Mouse (Mus musculus) ES-Bruce4 (cell line): ENCODE results near the gene Bag3. TPM values are rescaled to one million over a fixed set of nuclear protein-coding genes. Genes with fewer than 3 reads are reported as not detected.

Experiments used
- H3K27ac ChIP-seq: 2 replicates; pipeline ENCODE4 v1.5.1; 2012; ENCODE audit warnings: low read length, inconsistent platforms; ENCODE audit not compliant: insufficient read depth
- H3K27me3 ChIP-seq: 2 replicates; pipeline ENCODE4 v1.6.1; 2012; ENCODE audit warnings: mild to moderate bottlenecking, low read length, inconsistent platforms; ENCODE audit not compliant: control insufficient read depth, poor library complexity, insufficient read depth, severe bottlenecking
- H3K36me3 ChIP-seq: 2 replicates; pipeline ENCODE4 v1.6.1; 2012; ENCODE audit warnings: inconsistent platforms, mild to moderate bottlenecking, low read length, moderate library complexity; ENCODE audit not compliant: control insufficient read depth, poor library complexity, insufficient read depth, severe bottlenecking
- H3K4me1 ChIP-seq: one replicate; pipeline ENCODE4 v1.8.1; 2011; ENCODE audit warnings: low read length; ENCODE audit not compliant: control insufficient read depth, insufficient read depth
- H3K4me3 ChIP-seq: 2 replicates; pipeline ENCODE4 v1.5.1; 2011; ENCODE audit warnings: low read depth, mild to moderate bottlenecking, low read length
- H3K9ac ChIP-seq: 2 replicates; pipeline ENCODE4 v1.6.1; 2012; ENCODE audit warnings: low read depth, mild to moderate bottlenecking, inconsistent platforms; ENCODE audit not compliant: poor library complexity, severe bottlenecking
- H3K9me3 ChIP-seq: replicated peaks from 2 replicates; pipeline ENCODE4 v1.6.1; 2012; ENCODE audit warnings: mild to moderate bottlenecking, low read length, inconsistent platforms; ENCODE audit not compliant: control insufficient read depth, poor library complexity, insufficient read depth, severe bottlenecking
- CTCF ChIP-seq: IDR thresholded peaks from one replicate; pipeline ENCODE4 v1.8.1; 2011; ENCODE audit warnings: low read depth, low read length
- EP300 ChIP-seq: IDR thresholded peaks from 2 replicates; pipeline ENCODE4 v1.6.1; 2011; ENCODE audit warnings: low read depth, low read length; ENCODE audit not compliant: insufficient read depth
- POLR2A ChIP-seq: IDR thresholded peaks from one replicate; pipeline ENCODE4 v1.8.1; 2011; ENCODE audit warnings: low read length; ENCODE audit not compliant: insufficient read depth
- polyA plus RNA-seq: library from polyadenylated mRNA; stranded (reverse); fragments of >200 nt; gene quantifications from 2 replicates; pipeline ENCODE4 v1.2.4, GENCODE M21; 2011; ENCODE audit warnings: low read depth; ENCODE audit not compliant: missing spikeins, insufficient read depth, insufficient read length

The Bag3 gene
- polyA plus RNA-seq, 1 experiment, result 28.4 TPM

- no peaks in the 10 kb centered on the region for H3K4me1 ChIP-seq
- H3K9ac ChIP-seq, result no peak overlapping the region
- no peaks in the 10 kb centered on the region for H3K9me3 ChIP-seq
- no peak overlapping the region for H3K27ac ChIP-seq
- no peaks in the 10 kb centered on the region for H3K36me3 ChIP-seq
- TF ChIP-seq EP300 (no peak), POLR2A (no peak), CTCF (no peak)
- H3K4me3 ChIP-seq, result no peak overlapping the region
- no peaks in the 10 kb centered on the region for H3K27me3 ChIP-seq
Observed at GRCm38 (mm10) chr7:128511936-128512335, 11.5 kb upstream of the Bag3 start.

DNA sequence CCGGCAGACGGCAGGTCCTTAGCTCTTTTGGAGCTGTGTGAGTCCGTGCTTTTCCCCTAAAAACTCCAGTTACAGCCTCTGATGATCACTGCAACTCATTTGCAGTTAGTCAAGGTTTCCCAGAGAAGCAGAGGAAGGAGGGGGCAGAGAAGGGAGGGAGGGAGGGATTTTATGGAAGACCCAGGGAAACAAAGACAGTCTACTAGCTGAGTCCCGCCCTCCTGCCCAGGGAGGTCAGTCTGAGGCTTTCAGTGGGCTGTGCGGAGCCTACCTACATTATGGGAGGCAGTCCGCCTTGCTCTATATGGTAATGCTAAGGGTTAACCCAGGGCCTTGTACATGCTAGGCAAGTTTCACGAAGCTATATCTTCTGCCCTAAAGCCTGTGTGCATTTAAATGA, 9.9 kb upstream of the Bag3 start:
- H3K4me1 ChIP-seq, result no peaks in the 10 kb centered on the region
- no peaks in the 10 kb centered on the region for H3K9me3 ChIP-seq
- no peak overlapping the region for H3K4me3 ChIP-seq
- no peak overlapping the region for H3K9ac ChIP-seq
- H3K27ac ChIP-seq, result no peak overlapping the region
- no peaks in the 10 kb centered on the region for H3K36me3 ChIP-seq
- H3K27me3 ChIP-seq, result no peaks in the 10 kb centered on the region
- no peak for TF ChIP-seq POLR2A
- no peak for TF ChIP-seq CTCF
- TF ChIP-seq EP300, result no peak

DNA sequence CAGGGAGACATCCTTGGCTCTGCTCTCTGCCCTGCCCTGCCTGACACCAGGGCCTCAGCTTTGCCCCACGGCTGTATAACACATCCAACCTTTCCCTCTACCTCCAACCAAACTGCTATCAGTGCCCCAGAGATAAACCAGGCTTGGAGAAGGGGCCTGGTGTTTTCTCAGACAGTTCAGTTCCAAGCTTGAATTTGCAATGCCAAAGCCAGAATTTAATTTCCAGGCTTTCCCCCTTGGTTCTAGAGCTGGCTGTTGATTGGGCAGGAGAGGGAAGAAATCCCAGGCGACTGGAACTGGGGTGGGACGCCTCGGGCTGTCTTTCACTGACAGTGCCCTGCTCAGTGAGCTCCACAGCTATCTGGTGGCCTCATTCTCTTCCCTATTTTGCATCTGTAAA, 9.1 kb upstream of the Bag3 start:
- Histone ChIP-seq H3K27me3 (no peaks in the 10 kb centered on the region), H3K36me3 (no peaks in the 10 kb centered on the region), H3K27ac (no peak overlapping the region), H3K4me1 (no peaks in the 10 kb centered on the region), H3K9ac (no peak overlapping the region), H3K9me3 (no peaks in the 10 kb centered on the region), H3K4me3 (no peak overlapping the region)
- TF ChIP-seq POLR2A (no peak), CTCF (no peak), EP300 (no peak)

- Histone ChIP-seq H3K9ac (no peak overlapping the region), H3K9me3 (no peaks in the 10 kb centered on the region), H3K36me3 (no peaks in the 10 kb centered on the region), H3K27me3 (no peaks in the 10 kb centered on the region), H3K27ac (no peak overlapping the region), H3K4me1 (no peaks in the 10 kb centered on the region), H3K4me3 (no peak overlapping the region)
- TF ChIP-seq POLR2A (no peak), EP300 (no peak), CTCF (no peak)
Observed at GRCm38 (mm10) chr7:128516346-128516745, 7.1 kb upstream of the Bag3 start.

DNA sequence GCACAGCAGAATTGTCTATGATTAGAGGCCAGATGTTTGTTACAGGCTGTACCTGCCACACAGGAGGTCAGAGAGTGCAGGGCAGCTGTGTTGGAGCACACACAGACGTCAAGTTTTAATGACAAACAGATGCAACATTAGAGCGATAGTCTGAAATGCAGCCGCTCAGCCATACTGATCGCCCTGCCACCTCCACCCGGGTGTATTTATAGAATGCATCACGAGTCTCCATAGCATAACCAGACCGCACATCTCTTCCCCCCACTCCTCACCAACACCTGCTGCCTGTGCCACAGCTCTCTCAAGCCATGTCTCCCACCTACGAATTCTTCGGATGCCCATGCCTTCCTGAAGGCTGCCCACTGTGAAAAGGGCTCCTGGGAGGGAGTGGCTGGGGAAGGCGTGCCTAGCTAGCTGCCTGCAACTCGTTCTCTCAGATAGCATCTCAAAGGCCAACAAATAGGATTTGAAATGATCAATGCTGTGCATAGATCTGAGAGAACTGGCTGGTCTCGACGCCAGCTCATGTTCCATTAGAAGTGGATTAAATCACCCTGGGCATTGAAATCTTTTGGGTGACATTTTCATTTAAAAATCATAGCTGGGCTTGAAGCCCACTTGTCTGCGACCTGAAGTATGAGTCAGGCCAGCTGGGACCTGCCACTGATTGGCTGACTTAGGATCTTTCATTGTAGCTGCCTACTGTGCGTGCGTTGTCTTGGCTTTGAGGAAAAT, 3.9 kb upstream of the Bag3 start:
- H3K27ac ChIP-seq, result no peak overlapping the region
- H3K36me3 ChIP-seq, result no peaks in the 10 kb centered on the region
- no peaks in the 10 kb centered on the region for H3K9me3 ChIP-seq
- no peak overlapping the region for H3K4me3 ChIP-seq
- no peaks in the 10 kb centered on the region for H3K4me1 ChIP-seq
- 0 out of 2 replicates have a peak, but pooled peaks cover 2% of the 10 kb centered on the region for H3K27me3 ChIP-seq
- no peak overlapping the region for H3K9ac ChIP-seq
- TF ChIP-seq POLR2A (no peak), CTCF (no peak), EP300 (no peak)

GRCm38 (mm10) chr7:128523962-128524581, 656 bp downstream of the Bag3 start:
- no peaks in the 10 kb centered on the region for H3K36me3 ChIP-seq
- H3K27ac ChIP-seq, result peak overlapping the region; percentile 16; the same call in 1 of the 2 replicates
- peak overlapping the region; percentile 72 for H3K9ac ChIP-seq
- H3K9me3 ChIP-seq, result no peaks in the 10 kb centered on the region
- H3K27me3 ChIP-seq, result 0 out of 2 replicates have a peak, but pooled peaks cover 2% of the 10 kb centered on the region
- TF ChIP-seq EP300 (no peak), CTCF (no peak), POLR2A (no peak)
- H3K4me3 ChIP-seq, result peak overlapping the region; percentile 84
- no peaks in the 10 kb centered on the region for H3K4me1 ChIP-seq
